Mouse (Mus musculus) E14TG2a.4 (cell line): ENCODE data around the gene Nid1.
"Not testable (repeated sequence)": the region's sequence is repeated elsewhere in the genome, so short reads cannot be mapped to it uniquely, and the experiment has no call there.

Source experiments
- H3K27me3 ChIP-seq: 2 replicates; pipeline ENCODE4 v1.6.1; 2014; ENCODE audit warnings: low read length, control low read depth; ENCODE audit not compliant: insufficient read depth
- H3K36me3 ChIP-seq: 2 replicates; pipeline ENCODE4 v1.6.1; 2014; ENCODE audit warnings: low read length, control low read depth; ENCODE audit not compliant: insufficient read depth
- H3K4me1 ChIP-seq: replicated peaks from 2 replicates; pipeline ENCODE4 v1.6.1; 2014; ENCODE audit warnings: low read depth, low read length, control low read depth
- H3K4me3 ChIP-seq: replicated peaks from 2 replicates; pipeline ENCODE4 v1.5.1; 2014; ENCODE audit warnings: mild to moderate bottlenecking, low read length
- H3K9me3 ChIP-seq: 2 replicates; pipeline ENCODE4 v1.6.1; 2014; ENCODE audit warnings: low read length, control low read depth
- CTCF ChIP-seq: conservative IDR thresholded peaks from 2 replicates; pipeline ENCODE4 v1.5.1; 2014; ENCODE audit warnings: low read length

Gene Nid1

DNA sequence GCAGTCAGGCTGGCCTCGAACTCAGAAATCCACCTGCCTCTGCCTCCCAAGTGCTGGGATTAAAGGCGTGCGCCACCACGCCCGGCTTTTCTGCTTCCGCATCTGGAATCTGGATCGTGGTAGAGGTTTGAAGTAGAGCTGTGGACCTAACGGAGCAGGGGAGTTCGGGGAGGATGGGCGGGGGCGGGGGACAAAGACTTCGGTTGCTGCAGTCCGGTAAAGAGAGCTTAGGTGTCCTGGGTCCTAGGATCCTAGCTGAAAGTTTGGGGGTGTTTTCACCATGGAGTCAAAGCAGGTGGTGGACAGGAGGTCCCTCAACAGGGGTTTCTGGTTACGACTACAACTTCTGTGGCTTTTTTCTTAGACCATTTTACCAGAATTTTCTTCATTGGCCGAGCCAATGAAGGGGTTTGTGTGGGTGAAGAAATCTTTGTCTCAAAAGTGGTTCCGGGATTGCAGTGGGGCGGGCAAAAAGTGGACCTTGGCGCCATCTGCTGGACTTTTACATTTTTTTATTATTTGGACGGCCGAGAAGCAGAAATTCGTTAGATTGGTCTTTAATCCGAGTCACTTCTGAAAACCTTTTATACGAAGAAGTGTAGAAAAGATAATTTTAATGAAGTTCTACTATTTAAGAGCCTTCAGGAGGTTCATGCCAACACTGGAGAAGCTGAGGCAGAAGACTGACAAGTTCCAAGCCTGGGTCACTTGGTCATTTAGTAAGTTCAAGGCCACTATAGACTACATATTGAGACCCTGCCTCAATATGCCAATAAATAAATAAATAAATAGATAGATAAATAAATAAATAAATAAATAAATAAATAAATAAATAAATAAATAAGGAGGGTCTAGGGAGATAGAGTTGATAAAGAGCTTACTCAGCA lies 22.0 kb upstream of the Nid1 start:
- H3K36me3 ChIP-seq, H3K27me3 ChIP-seq, H3K4me1 ChIP-seq: not testable (repeated sequence)
- TF ChIP-seq CTCF = peak; percentile 23
- Histone ChIP-seq H3K4me3 (peak overlapping the region; percentile 17; the same call in 1 of the 2 replicates), H3K9me3 (peaks cover 16% of the 10 kb centered on the region)

GRCm38 (mm10) chr13:13416007-13416337 lies 21.4 kb upstream of the Nid1 start:
- H3K36me3 ChIP-seq, H3K4me1 ChIP-seq, H3K4me3 ChIP-seq, H3K27me3 ChIP-seq: not testable (repeated sequence)
- peaks cover 18% of the 10 kb centered on the region for H3K9me3 ChIP-seq

DNA sequence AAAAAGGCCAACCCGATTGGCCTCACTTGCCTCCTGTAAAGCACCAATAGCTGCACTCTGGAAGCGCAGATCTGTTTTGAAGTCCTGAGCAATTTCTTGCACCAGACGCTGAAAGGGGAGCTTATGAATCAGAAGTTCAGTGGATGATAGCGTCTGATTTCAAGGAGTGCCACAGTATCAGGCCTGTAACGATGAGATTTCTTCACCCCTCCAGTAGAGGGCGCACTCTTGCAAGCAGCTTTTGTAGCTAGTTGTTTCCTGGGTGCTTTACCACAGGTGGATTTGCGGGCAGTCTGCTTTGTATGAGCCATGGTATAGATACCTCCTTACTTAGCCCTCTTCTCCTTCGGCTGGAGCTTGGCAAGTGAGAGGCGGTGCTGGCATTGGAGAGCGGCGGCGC lies 18.5 kb upstream of the Nid1 start:
- H3K9me3 ChIP-seq = peaks cover 19% of the 10 kb centered on the region; the same call in 1 of the 2 replicates
- H3K4me1 ChIP-seq, H3K36me3 ChIP-seq, H3K4me3 ChIP-seq, H3K27me3 ChIP-seq: not testable (repeated sequence)

DNA sequence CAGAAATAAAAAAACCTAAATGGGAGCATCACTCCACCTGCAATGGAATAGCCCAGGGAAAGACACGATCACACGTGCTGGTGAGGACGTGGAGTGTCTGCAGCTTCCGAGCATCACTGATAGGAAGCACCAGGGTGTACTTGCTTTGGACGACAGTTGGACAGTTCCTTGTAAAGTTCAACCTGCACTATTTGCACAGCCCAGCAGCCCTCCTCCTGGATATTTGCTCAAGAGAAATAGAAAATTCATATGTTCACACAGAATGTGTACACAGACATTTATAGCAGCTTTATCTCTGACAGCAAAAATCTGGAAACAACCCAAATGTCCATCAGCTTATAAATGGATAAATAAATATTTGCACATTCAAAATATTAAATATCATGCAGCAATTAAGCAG lies 14.1 kb upstream of the Nid1 start:
- not testable (repeated sequence) for H3K27me3 ChIP-seq, H3K4me1 ChIP-seq, H3K36me3 ChIP-seq, H3K4me3 ChIP-seq
- peaks cover 14% of the 10 kb centered on the region; the same call in 1 of the 2 replicates for H3K9me3 ChIP-seq

GRCm38 (mm10) chr13:13436161-13436560 lies 1.2 kb upstream of the Nid1 start:
- H3K4me3 ChIP-seq, H3K27me3 ChIP-seq: not testable (repeated sequence)

GRCm38 (mm10) chr13:13438112-13438953 lies 982 bp downstream of the Nid1 start:
- peak overlapping the region; percentile 67 for H3K4me3 ChIP-seq
- H3K36me3 ChIP-seq, H3K27me3 ChIP-seq, H3K9me3 ChIP-seq, H3K4me1 ChIP-seq: not testable (repeated sequence)

More at GRCm38 (mm10) chr13:13436161-13436560, 1.2 kb upstream of the Nid1 start:
- not testable (repeated sequence) for H3K36me3 ChIP-seq, H3K9me3 ChIP-seq, H3K4me1 ChIP-seq

DNA sequence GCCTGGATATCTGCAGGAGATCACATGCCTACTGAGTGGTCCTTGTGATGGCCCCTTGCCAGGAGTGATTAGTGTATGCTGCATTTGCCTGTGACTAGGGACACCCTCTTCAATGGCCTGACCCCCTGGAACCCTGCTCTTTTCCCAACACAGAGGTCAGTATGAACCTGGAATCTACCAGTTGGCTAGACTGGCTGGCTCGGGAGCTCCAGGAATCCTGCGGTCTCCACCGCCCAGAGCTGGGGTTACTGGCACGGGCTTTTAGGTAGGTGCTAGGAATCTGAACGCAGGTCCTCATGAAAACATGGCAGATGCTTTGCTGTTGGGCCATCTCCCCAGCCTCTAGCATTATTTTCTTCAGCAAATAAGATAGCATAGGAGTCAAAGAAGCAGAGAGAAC lies 8.2 kb downstream of the Nid1 start:
- peaks cover 34% of the 10 kb centered on the region for H3K4me1 ChIP-seq
- not testable (repeated sequence) for H3K36me3 ChIP-seq, H3K27me3 ChIP-seq, H3K4me3 ChIP-seq, H3K9me3 ChIP-seq

DNA sequence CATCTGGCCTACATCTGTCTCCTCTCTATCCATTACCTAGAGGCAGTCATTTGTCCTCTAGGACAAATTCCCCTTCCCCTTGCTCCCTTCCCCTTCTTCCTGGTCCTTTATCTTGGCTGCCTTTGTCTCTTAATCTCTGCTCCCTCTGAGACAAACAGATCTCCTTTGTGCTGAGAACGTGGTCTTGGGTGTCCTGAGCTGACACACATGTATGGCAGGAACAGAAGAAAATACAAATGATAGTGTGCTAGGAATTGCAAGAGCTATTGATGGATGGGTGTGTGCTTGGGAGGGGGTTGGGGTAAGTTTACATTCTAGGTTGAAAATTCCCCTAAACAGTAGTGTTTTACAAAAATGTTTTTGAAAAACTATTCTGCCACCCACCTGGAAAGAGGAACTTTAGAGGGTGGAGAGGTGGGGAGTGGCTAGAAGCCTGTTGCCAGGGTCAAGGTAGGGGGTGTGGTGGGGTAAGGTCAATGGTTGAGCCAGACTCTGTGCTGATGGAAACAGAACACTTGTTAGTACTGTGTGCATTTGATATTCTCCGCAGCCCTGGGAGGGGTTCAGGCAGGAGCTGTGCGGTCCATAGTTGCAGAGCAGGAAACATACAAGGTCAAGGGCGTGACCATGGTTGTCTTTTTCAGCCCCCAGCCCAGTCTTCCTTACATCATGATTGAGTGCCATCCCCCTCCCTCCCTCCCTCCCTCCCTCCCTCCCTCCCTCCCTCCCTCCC lies 9.5 kb downstream of the Nid1 start:
- peaks cover 36% of the 10 kb centered on the region for H3K4me1 ChIP-seq
- H3K27me3 ChIP-seq = not testable (repeated sequence)

DNA sequence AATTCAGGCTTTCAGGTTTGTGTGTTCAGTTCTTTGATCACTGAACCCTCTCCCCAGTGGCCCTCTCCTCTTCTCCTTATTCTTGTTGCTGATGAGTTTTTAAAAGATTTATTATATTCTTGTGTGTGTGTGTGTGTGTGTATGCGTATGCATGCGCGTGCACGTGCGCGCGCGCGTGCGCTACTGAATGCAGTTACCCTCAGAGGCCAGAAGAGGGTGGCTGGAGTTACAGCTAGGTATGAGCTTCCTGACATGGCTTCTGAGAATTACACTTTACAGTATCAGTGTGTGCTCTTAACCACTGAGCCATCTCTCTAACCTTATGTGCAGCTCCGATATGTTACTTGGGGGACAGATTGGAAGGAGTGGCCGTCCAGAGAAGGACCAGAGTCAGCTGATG lies 12.6 kb downstream of the Nid1 start:
- not testable (repeated sequence) for H3K36me3 ChIP-seq, H3K27me3 ChIP-seq, H3K4me3 ChIP-seq
- Histone ChIP-seq H3K9me3 (peaks cover 15% of the 10 kb centered on the region), H3K4me1 (peaks cover 29% of the 10 kb centered on the region)

More for the DNA sequence above, 9.5 kb downstream of the Nid1 start:
- H3K36me3 ChIP-seq, H3K9me3 ChIP-seq, H3K4me3 ChIP-seq: not testable (repeated sequence)

GRCm38 (mm10) chr13:13450931-13451330 lies 13.6 kb downstream of the Nid1 start:
- not testable (repeated sequence) for H3K4me3 ChIP-seq, H3K36me3 ChIP-seq, H3K27me3 ChIP-seq
- H3K9me3 ChIP-seq = peaks cover 15% of the 10 kb centered on the region
- H3K4me1 ChIP-seq = peaks cover 24% of the 10 kb centered on the region

GRCm38 (mm10) chr13:13453332-13453731 lies 16.0 kb downstream of the Nid1 start:
- not testable (repeated sequence) for H3K27me3 ChIP-seq, H3K4me3 ChIP-seq, H3K36me3 ChIP-seq
- Histone ChIP-seq H3K9me3 (peaks cover 15% of the 10 kb centered on the region), H3K4me1 (peaks cover 34% of the 10 kb centered on the region)
